Mouse (Mus musculus) intestine, embryonic 14.5 days (tissue): ENCODE data around the gene Perp. TPM values are rescaled to one million over a fixed set of nuclear protein-coding genes. Genes with fewer than 3 reads are reported as not detected.

ENCODE experiments used
- ATAC-seq: fragments of 200-750 bp; cut with Nextera tagmentation; replicated peaks from 2 replicates; pipeline ENCODE4 v1.8.0; 2017; ENCODE audit warnings: low read depth, moderate number of reproducible peaks, moderate TSS enrichment, moderate library complexity; ENCODE audit not compliant: low FRiP score, low TSS enrichment
- DNase-seq: peaks from one replicate; pipeline ENCODE4 v3.0.0-alpha.2; 2018; ENCODE audit warnings: low spot score
- H3K27ac ChIP-seq: fragments of 300-500 bp; sonication (generic); 2 replicates; pipeline ENCODE4 v1.5.1; 2014; ENCODE audit warnings: low read depth, mild to moderate bottlenecking, control low read depth
- H3K27me3 ChIP-seq: fragments of 300-500 bp; sonication (generic); replicated peaks from 2 replicates; pipeline ENCODE4 v1.6.1; 2014; ENCODE audit warnings: low read length, control low read depth; ENCODE audit not compliant: control insufficient read depth, insufficient read depth
- H3K36me3 ChIP-seq: fragments of 300-500 bp; sonication (generic); 2 replicates; pipeline ENCODE4 v1.6.1; 2014; ENCODE audit warnings: low read length, control low read depth; ENCODE audit not compliant: control insufficient read depth, insufficient read depth
- H3K4me1 ChIP-seq: fragments of 300-500 bp; sonication (generic); replicated peaks from 2 replicates; pipeline ENCODE4 v1.6.1; 2014; ENCODE audit warnings: low read length, control low read depth, mixed read lengths; ENCODE audit not compliant: control insufficient read depth, insufficient read depth
- H3K4me2 ChIP-seq: fragments of 300-500 bp; sonication (generic); 2 replicates; pipeline ENCODE4 v1.6.1; 2014; ENCODE audit warnings: low read length
- H3K4me3 ChIP-seq: fragments of 300-500 bp; sonication (generic); 2 replicates; pipeline ENCODE4 v1.5.1; 2014; ENCODE audit warnings: low read depth, low read length, control low read depth, mixed read lengths
- H3K9ac ChIP-seq: fragments of 300-500 bp; sonication (generic); 2 replicates; pipeline ENCODE4 v1.6.1; 2014; ENCODE audit warnings: mild to moderate bottlenecking, low read length
- H3K9me3 ChIP-seq: fragments of 300-500 bp; sonication (generic); 2 replicates; pipeline ENCODE4 v1.6.1; 2016; ENCODE audit warnings: low read length, control low read depth; ENCODE audit not compliant: control insufficient read depth
- WGBS: fragments of 180-500 bp; shearing (Covaris S2); extraction: QIAGEN DNeasy Blood & Tissue Kit; methylation state at CpG from one replicate; pipeline ENCODE4 v1.1.7; 2014; 5-methylcytosine and 5-hydroxymethylcytosine counted together
- polyA plus RNA-seq: library from polyadenylated mRNA; unstranded; fragments of >200 nt; fragmentation: Nextera tagmentation; extraction: Ambion mirVana; gene quantifications from 2 replicates; pipeline ENCODE4 v1.2.1, GENCODE M21; 2014

Perp gene
- polyA plus RNA-seq, 1 experiment from 2014 or later: 21.4 TPM

GRCm38 (mm10) chr10:18894259-18895166, 49.7 kb downstream of the Perp start:
- no peak overlapping the region for H3K9ac ChIP-seq
- no peak overlapping the region for H3K4me2 ChIP-seq
- ATAC-seq (no peak), DNase-seq (no peak)
- no peaks in the 10 kb centered on the region for H3K4me1 ChIP-seq
- no peak overlapping the region for H3K4me3 ChIP-seq
- H3K27ac ChIP-seq: no peak overlapping the region
- WGBS: 40% methylated on average over 6 of the region's 6 CpGs
- no peaks in the 10 kb centered on the region for H3K9me3 ChIP-seq
- no peaks in the 10 kb centered on the region for H3K27me3 ChIP-seq
- no peaks in the 10 kb centered on the region for H3K36me3 ChIP-seq

DNA sequence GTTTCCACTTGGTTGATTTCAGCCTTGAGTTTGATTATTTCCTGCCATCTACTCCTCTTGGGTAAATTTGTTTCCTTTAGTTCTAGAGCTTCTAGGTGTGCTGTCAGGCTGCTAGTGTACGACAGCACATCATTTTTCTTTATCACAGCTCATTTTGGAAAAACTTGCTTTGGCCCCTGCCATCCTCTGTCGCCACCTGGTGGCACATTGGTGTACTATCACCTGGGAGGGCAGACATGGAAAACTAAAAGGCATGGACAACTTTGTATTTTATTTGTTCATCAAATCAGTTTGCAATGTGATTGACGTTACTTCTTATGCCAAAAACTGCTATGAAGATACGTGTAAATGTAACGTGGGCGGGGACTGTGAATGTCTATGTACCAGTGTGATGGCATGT, 59.3 kb downstream of the Perp start:
- no peaks in the 10 kb centered on the region; the same call in 1 of the 2 replicates for H3K9me3 ChIP-seq
- ATAC-seq (no peak), DNase-seq (peak; percentile 67)
- no peaks in the 10 kb centered on the region for H3K4me1 ChIP-seq
- H3K27me3 ChIP-seq: no peaks in the 10 kb centered on the region
- H3K4me2 ChIP-seq: no peak overlapping the region
- no peak overlapping the region for H3K9ac ChIP-seq
- H3K36me3 ChIP-seq: no peaks in the 10 kb centered on the region
- no peak overlapping the region for H3K4me3 ChIP-seq
- no peak overlapping the region for H3K27ac ChIP-seq
- WGBS: 22% methylated on average over 6 of the region's 6 CpGs

Other genes with a start within 250 kb of the Perp start
- gene Arfgef3, start 101.1 kb upstream of the Perp start, polyA plus RNA-seq: 3.0 and 3.2 TPM in 2 replicates
- 0.09 and 0.12 TPM in 2 replicates for gene Gm4922, start 58.2 kb upstream of the Perp start, polyA plus RNA-seq
- gene Tnfaip3, start 170.6 kb downstream of the Perp start, polyA plus RNA-seq: 2.8 TPM in 2 replicates